Mouse (Mus musculus): ENCODE measurements around the gene Slc30a1. TPM values are rescaled to one million over a fixed set of nuclear protein-coding genes. Genes with fewer than 3 reads are reported as not detected.

The Slc30a1 gene
- polyA plus RNA-seq, 1 experiment from 2014 or later = 1.3 TPM

- Histone ChIP-seq H3K4me3 (no peak overlapping the region), H3K36me3 (no peaks in the 10 kb centered on the region), H3K27ac (peak overlapping the region; percentile 56; the same call in 1 of the 2 replicates), H3K9me3 (no peaks in the 10 kb centered on the region), H3K27me3 (ENCODE audit: insufficient read depth, poor library complexity, severe bottlenecking) (no peaks in the 10 kb centered on the region), H3K4me1 (replicated peaks) (peaks cover 7% of the 10 kb centered on the region; the same call in 1 of the 2 replicates)
- no peak for DNase-seq (ENCODE audit: low spot score)
- 62% methylated on average over 3 of the region's 3 CpGs for WGBS
Measured at GRCm38 (mm10) chr1:191955101-191955500, 48.5 kb downstream of the Slc30a1 start.

- H3K4me1 ChIP-seq (replicated peaks) = peaks cover 7% of the 10 kb centered on the region; the same call in 1 of the 2 replicates
- H3K27ac ChIP-seq = peak overlapping the region; percentile 59; the same call in 1 of the 2 replicates
- no peak overlapping the region for H3K4me3 ChIP-seq
- no peaks in the 10 kb centered on the region for H3K9me3 ChIP-seq
- H3K36me3 ChIP-seq = no peaks in the 10 kb centered on the region
- 81% methylated on average over 3 of the region's 3 CpGs for WGBS
- no peak for DNase-seq (ENCODE audit: low spot score)
- no peaks in the 10 kb centered on the region for H3K27me3 ChIP-seq (ENCODE audit: insufficient read depth, poor library complexity, severe bottlenecking)
Measured at GRCm38 (mm10) chr1:191956261-191956660, 49.7 kb downstream of the Slc30a1 start.

GRCm38 (mm10) chr1:191956871-191957270 lies 50.3 kb downstream of the Slc30a1 start:
- peaks cover 7% of the 10 kb centered on the region; the same call in 1 of the 2 replicates for H3K4me1 ChIP-seq (replicated peaks)
- no peaks in the 10 kb centered on the region for H3K27me3 ChIP-seq (ENCODE audit: insufficient read depth, poor library complexity, severe bottlenecking)
- no peaks in the 10 kb centered on the region for H3K9me3 ChIP-seq
- no peak overlapping the region for H3K4me3 ChIP-seq
- DNase-seq (ENCODE audit: low spot score) = no peak
- 85% methylated on average over 2 of the region's 2 CpGs for WGBS
- no peaks in the 10 kb centered on the region for H3K36me3 ChIP-seq
- peak overlapping the region; percentile 59 for H3K27ac ChIP-seq

GRCm38 (mm10) chr1:191957321-191957720 lies 50.8 kb downstream of the Slc30a1 start:
- no peaks in the 10 kb centered on the region for H3K36me3 ChIP-seq
- peaks cover 7% of the 10 kb centered on the region; the same call in 1 of the 2 replicates for H3K4me1 ChIP-seq (replicated peaks)
- no peak for DNase-seq (ENCODE audit: low spot score)
- H3K27ac ChIP-seq = no peak overlapping the region
- H3K27me3 ChIP-seq (ENCODE audit: insufficient read depth, poor library complexity, severe bottlenecking) = no peaks in the 10 kb centered on the region
- no peaks in the 10 kb centered on the region for H3K9me3 ChIP-seq
- no peak overlapping the region for H3K4me3 ChIP-seq
- WGBS = 94% methylated on average over 3 of the region's 3 CpGs

GRCm38 (mm10) chr1:191960946-191961345 lies 54.4 kb downstream of the Slc30a1 start:
- Histone ChIP-seq H3K4me3 (no peak overlapping the region), H3K27me3 (ENCODE audit: insufficient read depth, poor library complexity, severe bottlenecking) (no peaks in the 10 kb centered on the region), H3K9me3 (no peaks in the 10 kb centered on the region), H3K27ac (no peak overlapping the region), H3K36me3 (no peaks in the 10 kb centered on the region), H3K4me1 (replicated peaks) (peaks cover 15% of the 10 kb centered on the region; the same call in 1 of the 2 replicates)
- DNase-seq (ENCODE audit: low spot score) = no peak
- WGBS = 71% methylated on average over 2 of the region's 2 CpGs

Other genes with a start within 250 kb of the Slc30a1 start
- 16.1 and 18.5 TPM in 2 replicates for gene Lpgat1, start 188.9 kb upstream of the Slc30a1 start, polyA plus RNA-seq (2016; fragmentation: Nextera tagmentation; extraction: Ambion mirVana)
- 41.6 and 59.7 TPM in 2 replicates for gene Nek2, start 85.3 kb upstream of the Slc30a1 start, polyA plus RNA-seq (2016; fragmentation: Nextera tagmentation; extraction: Ambion mirVana)
- 1.1 and 2.9 TPM in 2 replicates for gene Rd3, start 70.6 kb downstream of the Slc30a1 start, polyA plus RNA-seq (2016; fragmentation: Nextera tagmentation; extraction: Ambion mirVana)
- 2.4 and 5.6 TPM in 2 replicates for gene Traf5, start 185.8 kb downstream of the Slc30a1 start, polyA plus RNA-seq (2016; fragmentation: Nextera tagmentation; extraction: Ambion mirVana)
- gene Rcor3, start 231.3 kb downstream of the Slc30a1 start, polyA plus RNA-seq (2016; fragmentation: Nextera tagmentation; extraction: Ambion mirVana) = 14.3 and 15.1 TPM in 2 replicates

Data from hindbrain, embryonic 10.5 days (tissue).